Mouse (Mus musculus): ENCODE measurements around the gene Gm21860. TPM values are rescaled to one million over a fixed set of nuclear protein-coding genes. Genes with fewer than 3 reads are reported as not detected.
"Not testable (repeated sequence)": the region's sequence is repeated elsewhere in the genome, so short reads cannot be mapped to it uniquely, and the experiment has no call there.

The Gm21860 gene
- not detected for polyA plus RNA-seq (2012; fragmentation: generic; extraction: Trizol)

DNA sequence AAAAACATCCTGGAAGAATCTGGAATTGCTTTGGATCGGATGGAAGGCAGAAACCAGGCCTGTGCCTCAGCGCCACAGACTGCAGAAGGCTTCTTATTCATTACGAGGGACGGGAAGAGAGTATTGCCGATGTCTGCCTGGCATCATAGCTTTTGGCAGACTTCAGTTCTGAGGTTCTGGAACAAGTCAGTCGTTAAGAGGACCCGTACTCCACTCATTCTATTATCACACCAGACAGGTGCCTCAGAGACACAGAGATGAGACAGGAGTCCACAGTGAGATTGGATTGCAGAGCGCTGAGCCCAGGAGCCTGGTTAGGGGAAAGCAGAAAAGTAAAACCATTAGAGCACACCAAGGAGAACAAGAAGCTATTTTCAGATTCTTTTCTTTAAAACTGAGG is at the start of gene Gm21860:
Gene Gm21860 (minus strand): TSS at position 101 of the 400 bp plus-strand sequence.
- H3ac ChIP-seq (ENCODE audit: control insufficient read depth, insufficient read length); H3K4me3 ChIP-seq; H3K27me3 ChIP-seq (ENCODE audit: control insufficient read depth, insufficient read depth, insufficient read length); H3K79me2 ChIP-seq (ENCODE audit: control insufficient read depth, insufficient read depth); H3K36me3 ChIP-seq (ENCODE audit: control insufficient read depth, insufficient read depth); H3K4me2 ChIP-seq (ENCODE audit: low read depth): not testable (repeated sequence)

DNA sequence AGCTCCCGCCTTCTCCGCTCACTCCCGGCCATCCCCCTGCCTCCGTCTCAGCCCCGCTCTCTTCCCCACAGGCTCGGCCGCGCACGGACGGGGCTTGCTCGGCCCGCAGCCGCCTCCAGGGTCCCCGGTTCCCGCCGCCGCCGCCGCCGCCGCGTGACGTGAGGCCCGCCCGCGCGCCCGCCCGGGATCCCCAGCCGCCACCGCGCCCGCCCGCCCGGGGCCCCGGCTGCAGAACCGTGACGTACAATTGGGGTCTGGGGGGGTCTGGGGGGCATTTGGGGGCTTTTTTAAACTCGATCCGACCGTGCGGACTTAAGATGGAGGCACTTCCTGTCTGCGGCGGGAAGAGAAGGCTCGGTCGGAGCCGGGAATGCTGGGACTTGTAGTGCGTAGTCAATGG is 29.8 kb upstream of the Gm21860 start, which contains the start of gene Gm47283:
Gene Gm47283 (plus strand): TSS at position 301 of the 400 bp plus-strand sequence.
- H3K4me3 ChIP-seq; H3K79me2 ChIP-seq (ENCODE audit: control insufficient read depth, insufficient read depth); H3K4me2 ChIP-seq (ENCODE audit: low read depth); H3ac ChIP-seq (ENCODE audit: control insufficient read depth, insufficient read length); H3K36me3 ChIP-seq (ENCODE audit: control insufficient read depth, insufficient read depth); H3K27me3 ChIP-seq (ENCODE audit: control insufficient read depth, insufficient read depth, insufficient read length): not testable (repeated sequence)

DNA sequence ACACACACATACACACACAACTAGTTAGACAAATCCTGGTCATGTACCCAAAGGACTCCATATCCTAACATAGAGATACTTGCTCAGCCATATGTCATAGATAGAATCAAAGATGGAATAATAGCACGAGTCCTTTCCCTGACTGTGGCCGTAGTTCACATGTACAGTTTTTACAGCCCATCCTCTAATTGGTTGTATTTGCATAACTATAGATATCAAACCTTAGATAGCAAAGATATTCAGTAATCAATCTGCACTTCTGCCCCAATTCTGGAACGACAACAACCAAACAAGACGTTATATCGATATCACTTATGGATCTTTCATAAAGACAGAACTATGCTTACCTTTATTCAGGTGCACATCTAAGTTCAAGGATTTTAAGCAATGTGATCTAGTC is 9.4 kb downstream of the Gm21860 start:
- H3K79me2 ChIP-seq (ENCODE audit: control insufficient read depth, insufficient read depth); H3ac ChIP-seq (ENCODE audit: control insufficient read depth, insufficient read length); H3K27me3 ChIP-seq (ENCODE audit: control insufficient read depth, insufficient read depth, insufficient read length); H3K36me3 ChIP-seq (ENCODE audit: control insufficient read depth, insufficient read depth); H3K4me3 ChIP-seq; H3K4me2 ChIP-seq (ENCODE audit: low read depth): not testable (repeated sequence)

DNA sequence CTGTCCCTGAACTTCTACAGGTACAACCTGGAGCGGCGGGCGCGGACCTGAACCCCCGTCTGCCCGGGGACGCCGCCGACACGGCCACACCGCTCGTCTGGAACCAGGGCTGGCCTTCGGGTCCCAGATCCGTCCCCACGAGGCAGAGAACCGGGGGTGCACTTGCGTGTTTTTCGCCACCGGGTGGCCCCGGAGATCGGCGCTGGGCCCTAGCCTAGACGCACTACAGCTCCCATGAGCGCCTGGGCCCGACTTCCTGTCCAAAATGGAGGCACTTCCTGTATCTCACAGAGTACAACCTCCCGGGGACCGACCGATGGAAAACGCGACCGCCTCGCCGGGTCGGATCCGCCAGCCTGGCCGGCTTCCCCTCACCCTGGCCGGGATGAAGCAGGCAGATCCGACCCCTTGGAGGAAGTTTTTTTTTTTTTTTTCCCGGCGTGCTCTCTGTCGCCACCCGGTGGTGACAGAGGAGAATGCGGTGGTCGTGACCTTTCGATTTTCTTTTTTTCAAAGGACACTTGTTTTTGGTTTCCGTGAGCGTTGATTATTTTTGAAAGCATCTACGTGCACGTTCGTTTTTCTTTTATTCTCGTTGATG is 10.1 kb downstream of the Gm21860 start:
- not testable (repeated sequence) for H3K4me3 ChIP-seq; H3K4me2 ChIP-seq (ENCODE audit: low read depth); H3ac ChIP-seq (ENCODE audit: control insufficient read depth, insufficient read length); H3K79me2 ChIP-seq (ENCODE audit: control insufficient read depth, insufficient read depth); H3K27me3 ChIP-seq (ENCODE audit: control insufficient read depth, insufficient read depth, insufficient read length); H3K36me3 ChIP-seq (ENCODE audit: control insufficient read depth, insufficient read depth)

DNA sequence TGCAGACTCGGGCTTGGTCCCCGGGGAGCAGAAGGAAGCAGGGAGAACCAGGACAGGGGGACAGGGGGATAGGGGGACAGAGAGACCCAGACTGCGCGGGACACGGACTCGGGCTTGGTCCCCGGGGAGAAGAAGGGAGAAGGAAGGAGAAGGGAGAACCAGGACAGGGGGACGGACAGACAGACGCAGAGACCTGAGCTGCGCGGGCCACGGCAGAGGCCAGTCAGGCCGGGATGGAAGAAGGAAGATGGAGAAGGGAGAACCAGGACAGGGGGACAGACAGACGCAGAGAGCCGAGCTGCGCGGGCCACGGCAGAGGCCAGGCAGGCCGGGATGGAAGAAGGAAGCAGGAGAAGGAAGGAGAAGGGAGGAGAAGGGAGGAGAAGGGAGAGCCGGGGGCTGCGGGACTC is 10.8 kb downstream of the Gm21860 start:
- TF ChIP-seq USF1 (IDR thresholded peaks at IDR 0.05; ENCODE audit: low read depth) (no peak), CEBPB (IDR thresholded peaks at IDR 0.05; ENCODE audit: insufficient read depth, poor library complexity, severe bottlenecking) (no peak), POLR2AphosphoS2 (IDR thresholded peaks at IDR 0.05; ENCODE audit: insufficient read length, low read depth) (no peak), REST (IDR thresholded peaks at IDR 0.05; ENCODE audit: insufficient read depth, insufficient read length) (no peak), TCF3 (IDR thresholded peaks at IDR 0.05; ENCODE audit: insufficient read length, low read depth) (no peak), POLR2A (IDR thresholded peaks at IDR 0.05; ENCODE audit: insufficient read length, low read depth) (no peak), E2F4 (IDR thresholded peaks at IDR 0.05; ENCODE audit: insufficient read depth) (no peak)
- Histone ChIP-seq H3K27me3 (ENCODE audit: control insufficient read depth, insufficient read depth, insufficient read length) (no peaks in the 10 kb centered on the region), H3K4me2 (ENCODE audit: low read depth) (no peak overlapping the region), H3ac (ENCODE audit: control insufficient read depth, insufficient read length) (no peak overlapping the region), H3K36me3 (ENCODE audit: control insufficient read depth, insufficient read depth) (peaks cover 4% of the 10 kb centered on the region), H3K79me2 (ENCODE audit: control insufficient read depth, insufficient read depth) (no peaks in the 10 kb centered on the region), H3K4me3 (no peak overlapping the region)

DNA sequence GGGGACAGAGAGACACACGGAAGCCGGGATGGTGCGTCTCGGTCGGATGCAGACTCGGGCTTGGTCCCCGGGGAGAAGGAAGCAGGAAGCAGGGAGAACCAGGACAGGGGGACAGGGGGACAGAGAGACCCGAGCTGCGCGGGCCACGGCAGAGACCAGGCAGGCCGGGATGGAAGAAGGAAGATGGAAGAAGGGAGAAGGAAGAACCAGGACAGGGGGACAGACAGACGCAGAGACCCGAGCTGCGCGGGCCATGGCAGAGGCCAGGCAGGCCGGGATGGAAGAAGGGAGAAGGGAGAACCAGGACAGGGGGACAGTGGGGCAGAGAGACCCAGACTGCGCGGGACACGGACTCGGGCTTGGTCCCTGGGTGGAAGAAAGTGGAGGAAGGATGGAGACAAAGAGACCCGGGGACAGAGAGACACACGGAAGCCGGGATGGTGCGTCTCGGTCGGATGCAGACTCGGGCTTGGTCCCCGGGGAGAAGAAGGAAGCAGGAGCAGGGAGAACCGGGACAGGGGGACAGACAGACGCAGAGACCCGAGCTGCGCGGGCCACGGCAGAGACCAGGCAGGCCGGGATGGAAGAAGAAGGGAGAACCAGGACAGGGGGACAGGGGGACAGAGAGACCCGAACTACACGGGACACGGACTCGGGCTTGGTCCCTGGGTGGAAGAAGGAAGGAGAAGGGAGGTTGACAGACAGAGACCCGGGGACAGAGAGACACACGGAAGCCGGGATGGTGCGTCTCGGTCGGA is 11.4 kb downstream of the Gm21860 start:
- H3K4me3 ChIP-seq; H3K79me2 ChIP-seq (ENCODE audit: control insufficient read depth, insufficient read depth); H3K4me2 ChIP-seq (ENCODE audit: low read depth); H3ac ChIP-seq (ENCODE audit: control insufficient read depth, insufficient read length); H3K27me3 ChIP-seq (ENCODE audit: control insufficient read depth, insufficient read depth, insufficient read length); H3K36me3 ChIP-seq (ENCODE audit: control insufficient read depth, insufficient read depth): not testable (repeated sequence)

DNA sequence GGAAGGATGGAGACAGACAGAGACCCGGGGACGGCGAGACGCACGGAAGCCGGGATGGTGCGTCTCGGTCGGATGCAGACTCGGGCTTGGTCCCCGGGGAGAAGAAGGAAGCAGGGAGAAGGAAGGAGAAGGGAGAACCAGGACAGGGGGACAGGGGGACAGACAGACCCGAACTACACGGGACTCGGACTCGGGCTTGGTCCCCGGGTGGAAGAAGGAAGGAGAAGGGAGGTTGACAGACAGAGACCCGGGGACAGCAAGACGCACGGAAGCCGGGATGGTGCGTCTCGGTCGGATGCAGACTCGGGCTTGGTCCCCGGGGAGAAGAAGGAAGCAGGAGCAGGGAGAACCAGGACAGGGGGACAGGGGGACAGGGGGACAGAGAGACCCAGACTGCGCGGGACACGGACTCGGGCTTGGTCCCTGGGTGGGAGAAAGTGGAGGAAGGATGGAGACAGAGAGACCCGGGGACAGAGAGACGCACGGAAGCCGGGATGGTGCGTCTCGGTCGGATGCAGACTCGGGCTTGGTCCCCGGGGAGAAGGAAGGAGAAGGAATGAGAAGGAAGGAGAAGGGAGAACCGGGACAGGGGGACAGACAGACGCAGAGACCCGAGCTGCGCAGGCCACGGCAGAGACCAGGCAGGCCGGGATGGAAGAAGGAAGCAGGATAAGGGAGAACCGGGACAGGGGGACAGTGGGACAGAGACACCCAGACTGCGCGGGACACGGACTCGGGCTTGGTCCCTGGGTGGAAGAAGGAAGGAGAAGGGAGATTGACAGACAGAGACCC is 12.2 kb downstream of the Gm21860 start:
- H3K4me2 ChIP-seq (ENCODE audit: low read depth); H3K27me3 ChIP-seq (ENCODE audit: control insufficient read depth, insufficient read depth, insufficient read length); H3K4me3 ChIP-seq; H3K79me2 ChIP-seq (ENCODE audit: control insufficient read depth, insufficient read depth); H3ac ChIP-seq (ENCODE audit: control insufficient read depth, insufficient read length): not testable (repeated sequence)
- H3K36me3 ChIP-seq (ENCODE audit: control insufficient read depth, insufficient read depth), result peaks cover 14% of the 10 kb centered on the region

DNA sequence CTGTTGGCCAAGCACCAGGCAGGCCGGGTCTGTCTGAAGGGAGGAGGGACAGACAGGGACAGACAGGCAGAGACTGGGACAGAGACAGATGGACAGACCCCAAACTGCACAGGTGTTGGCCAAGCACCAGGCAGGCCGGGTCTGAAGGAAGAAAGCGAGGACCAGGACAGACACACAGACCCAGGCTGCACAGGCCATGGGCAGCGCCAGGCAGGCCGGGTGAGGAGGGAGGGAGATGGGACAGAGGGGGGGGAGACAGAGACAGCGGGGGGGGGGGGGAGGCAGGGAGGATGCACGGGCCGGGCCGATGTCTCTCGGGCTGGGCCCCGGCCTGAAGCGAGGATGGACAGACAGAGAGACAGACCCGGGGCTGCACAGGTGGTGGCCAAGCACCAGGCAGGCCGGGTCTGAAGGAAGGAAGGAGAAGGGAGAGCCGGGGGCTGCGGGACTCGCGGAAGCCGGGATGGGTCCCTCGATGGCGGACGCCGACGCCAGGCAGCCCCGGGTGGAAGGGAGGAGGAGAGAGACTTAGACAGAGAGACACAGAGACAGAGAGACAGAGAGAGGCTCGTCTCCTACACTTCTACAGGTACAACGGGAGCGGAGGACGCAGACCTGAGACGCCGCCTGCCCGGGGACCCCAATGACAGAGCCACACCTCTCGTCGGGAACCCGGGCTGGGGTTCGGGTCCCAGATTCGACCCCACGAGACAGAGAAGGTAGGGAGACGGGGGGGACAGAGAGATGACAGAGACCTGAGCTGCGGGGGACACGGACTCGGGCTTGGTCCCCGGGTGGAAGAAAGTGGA is 13.0 kb downstream of the Gm21860 start:
- not testable (repeated sequence) for H3ac ChIP-seq (ENCODE audit: control insufficient read depth, insufficient read length); H3K4me3 ChIP-seq; H3K27me3 ChIP-seq (ENCODE audit: control insufficient read depth, insufficient read depth, insufficient read length); H3K79me2 ChIP-seq (ENCODE audit: control insufficient read depth, insufficient read depth); H3K4me2 ChIP-seq (ENCODE audit: low read depth)
- peaks cover 14% of the 10 kb centered on the region for H3K36me3 ChIP-seq (ENCODE audit: control insufficient read depth, insufficient read depth)

DNA sequence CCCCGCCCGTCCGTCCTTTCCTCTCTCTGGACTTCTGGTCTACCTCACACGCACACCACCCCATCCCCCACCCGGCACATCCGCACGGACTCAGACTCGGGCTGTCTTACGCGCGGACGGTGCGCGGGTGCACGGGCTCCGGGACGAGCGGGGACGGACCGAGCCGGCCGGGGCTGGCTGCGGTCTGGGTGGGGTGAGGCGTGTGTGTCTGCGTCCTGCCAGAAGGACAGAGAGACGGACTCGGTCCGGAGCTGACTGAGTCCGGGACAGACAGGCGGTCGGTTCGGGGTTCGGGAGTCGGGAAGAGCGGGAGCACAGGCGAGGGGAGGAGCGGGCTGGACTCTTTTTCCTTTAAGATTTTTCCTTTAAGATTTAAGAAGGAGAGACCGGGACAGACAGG is 13.6 kb downstream of the Gm21860 start:
- peaks cover 14% of the 10 kb centered on the region for H3K36me3 ChIP-seq (ENCODE audit: control insufficient read depth, insufficient read depth)
- not testable (repeated sequence) for H3K79me2 ChIP-seq (ENCODE audit: control insufficient read depth, insufficient read depth); H3K4me3 ChIP-seq; H3ac ChIP-seq (ENCODE audit: control insufficient read depth, insufficient read length); H3K27me3 ChIP-seq (ENCODE audit: control insufficient read depth, insufficient read depth, insufficient read length); H3K4me2 ChIP-seq (ENCODE audit: low read depth)

Data from myocyte (in vitro differentiated cells).